In genomic region chr9:31365086-31365485, GRCm38 (mm10) we compare ENCODE assay signal across 23 mouse cellular contexts. TPM values are rescaled to one million over a fixed set of nuclear protein-coding genes. Genes with fewer than 3 reads are reported as not detected.
A peak's percentile ranks its signal among the peaks of the same experiment; 100 is the strongest.
DNase-seq lines count a peak whose midpoint lies in the region; ATAC-seq lines count a peak whose summit lies in the region.
"Had no signal": no experiment of that assay in that cellular context is flagged by ENCODE, and none has a peak within 500 bp of the region (broad histone marks: within the 10 kb centered on the region; RNA-seq: fewer than 3 reads in every experiment).

No protein-coding gene starts in this region.

- no peak overlapping the region for H3K4me2 ChIP-seq in kidney, embryonic 15.5 days
- H3K4me2 ChIP-seq in lung, embryonic 15.5 days = no peak overlapping the region
- H3K4me2 ChIP-seq: heart, embryonic 12.5 days; midbrain, embryonic 13.5 days had no signal

- peak; percentile 37 to 70 for DNase-seq in adrenal gland, adult (ENCODE audit: inconsistent age in 2 of 2, low spot score in 1 of 2)
- no peak for DNase-seq in adrenal gland, postnatal 4 days (ENCODE audit: low spot score in 2 of 2)
- peak; percentile 17 for DNase-seq in kidney, adult 11 months
- no peak for DNase-seq in lung, postnatal 14 days
- peak; percentile 10 for DNase-seq in yolk sac, embryonic 10.5 days (ENCODE audit: low spot score)
- DNase-seq in lung, postnatal 4 days = no peak
- DNase-seq: cerebellum, adult 9-11 months; gastrocnemius, postnatal 10 days; heart, postnatal 10 days; retina, postnatal 1 day; right cerebral cortex, postnatal 25 days; spleen, adult 18-20 months had no signal

- no peaks in the 10 kb centered on the region for H3K27me3 ChIP-seq in kidney, embryonic 15.5 days
- H3K27me3 ChIP-seq in lung, embryonic 15.5 days = no peaks in the 10 kb centered on the region
- H3K27me3 ChIP-seq: heart, embryonic 12.5 days; megakaryocyte, embryonic 14.5 days; midbrain, embryonic 13.5 days had no signal

- H3K4me1 ChIP-seq in kidney, embryonic 15.5 days = peaks cover 3% of the 10 kb centered on the region; the same call in 1 of the 2 replicates
- H3K4me1 ChIP-seq in lung, embryonic 15.5 days = peaks cover 14% of the 10 kb centered on the region
- H3K4me1 ChIP-seq: forebrain, embryonic 10.5 days; hindbrain, embryonic 10.5 days; megakaryocyte, embryonic 14.5 days; midbrain, embryonic 13.5 days had no signal

- no peak for ATAC-seq in kidney, embryonic 15.5 days (replicated peaks; ENCODE audit: low FRiP score)
- ATAC-seq in lung, embryonic 15.5 days (ENCODE audit: borderline replicate concordance, extremely low read depth, low FRiP score, low TSS enrichment) = no peak
- ATAC-seq: forebrain, embryonic 16.5 days; hindbrain, postnatal 0 days; intestine, postnatal 0 days; midbrain, embryonic 13.5 days had no signal

- H3K27ac ChIP-seq in kidney, embryonic 15.5 days = no peak overlapping the region
- H3K27ac ChIP-seq in lung, embryonic 15.5 days = 0 out of 2 replicates have a peak overlapping the region, but pooled peaks have one; percentile 33
- H3K27ac ChIP-seq: forebrain, embryonic 10.5 days; hindbrain, embryonic 10.5 days; hindbrain, postnatal 0 days; liver, embryonic 14.5 days; midbrain, embryonic 13.5 days had no signal

- WGBS in kidney, embryonic 15.5 days = 65% methylated on average over 8 of the region's 8 CpGs
- WGBS in lung, embryonic 15.5 days = 57% methylated on average over 8 of the region's 8 CpGs

- no peaks in the 10 kb centered on the region for H3K9me3 ChIP-seq in kidney, embryonic 15.5 days (replicated peaks)
- no peaks in the 10 kb centered on the region for H3K9me3 ChIP-seq in lung, embryonic 15.5 days
- H3K9me3 ChIP-seq: forebrain, embryonic 10.5 days; heart, embryonic 12.5 days; hindbrain, embryonic 10.5 days; megakaryocyte, embryonic 14.5 days; midbrain, embryonic 13.5 days had no signal

- H3K9ac ChIP-seq in kidney, embryonic 15.5 days = no peak overlapping the region
- H3K9ac ChIP-seq in lung, embryonic 15.5 days = no peak overlapping the region
- H3K9ac ChIP-seq: heart, embryonic 12.5 days; liver, embryonic 14.5 days; midbrain, embryonic 13.5 days had no signal

- peaks cover 37% of the 10 kb centered on the region for H3K36me3 ChIP-seq in kidney, embryonic 15.5 days
- H3K36me3 ChIP-seq in lung, embryonic 15.5 days = peaks cover 7% of the 10 kb centered on the region

- H3K4me3 ChIP-seq in kidney, embryonic 15.5 days (replicated peaks) = no peak overlapping the region
- H3K4me3 ChIP-seq in lung, embryonic 15.5 days = no peak overlapping the region
- H3K4me3 ChIP-seq: forebrain, embryonic 10.5 days; heart, embryonic 12.5 days; hindbrain, embryonic 10.5 days; megakaryocyte, embryonic 14.5 days; midbrain, embryonic 13.5 days had no signal

RNA-seq across cellular contexts. Expression of gene Nfrkb, which starts 20.9 kb away (rescaled TPM):
- total RNA-seq in adrenal gland, postnatal 4 days (2021) = 10 to 100 TPM; 40.3 to 42.0 TPM
- polyA plus RNA-seq in kidney, embryonic 15.5 days (2015; fragmentation: Nextera tagmentation; extraction: Ambion mirVana) = 19.8 and 21.3 TPM in 2 replicates
- 18.5 and 20.2 TPM in 2 replicates for polyA plus RNA-seq in lung, embryonic 15.5 days (2015; fragmentation: Nextera tagmentation; extraction: Ambion mirVana)

Comparison
In these comparisons a context has a peak if more than half of its experiments do, and no peak if none do; other contexts are left out.
1. DNase-seq: peak in adrenal gland, adult (2 of 2), kidney, adult 11 months (single experiment) and yolk sac, embryonic 10.5 days (single experiment); none in adrenal gland, postnatal 4 days (0 of 2), lung, postnatal 14 days (single experiment) and lung, postnatal 4 days (0 of 2).